Mouse (Mus musculus) heart, postnatal 10 days (tissue): ENCODE data around the gene Tex44. TPM values are rescaled to one million over a fixed set of nuclear protein-coding genes. Genes with fewer than 3 reads are reported as not detected.

Source experiments
- total RNA-seq, 2 experiments: library from RNA; stranded (reverse); gene quantifications; 2 replicates each; pipeline ENCODE4 v1.2.3; 2021

Gene Tex44
- total RNA-seq, 2 experiments from 2014 or later, result not detected

Other genes starting within 250 kb of the Tex44 start
- under 1 TPM; 0.50 to 0.67 TPM for gene B3gnt7, start 123.5 kb upstream of the Tex44 start, total RNA-seq
- gene Ncl, start 66.9 kb upstream of the Tex44 start, total RNA-seq, result 100 to 1,000 TPM; 168 to 169 TPM
- gene Nmur1, start 101 bp upstream of the Tex44 start, total RNA-seq, result not detected
- gene Ptma, start 100.4 kb downstream of the Tex44 start, total RNA-seq, result 100 to 1,000 TPM; 535 to 599 TPM
- gene Pde6d, start 156.3 kb downstream of the Tex44 start, total RNA-seq, result 10 to 100 TPM; 37.9 to 40.9 TPM
- gene Cops7b, start 156.6 kb downstream of the Tex44 start, total RNA-seq, result 10 to 100 TPM; 11.0 to 12.6 TPM
- gene Nppc, start 244.2 kb downstream of the Tex44 start, total RNA-seq, result under 1 TPM; 0.42 to 0.93 TPM